In genomic region chr10:7904157-7904556, GRCm38 (mm10) we compare ENCODE assay signal across 18 mouse cellular contexts.
"Had no signal": no experiment of that assay in that cellular context is flagged by ENCODE, and none has a peak within 500 bp of the region (broad histone marks: within the 10 kb centered on the region; RNA-seq: fewer than 3 reads in every experiment).

No protein-coding gene starts in this region.

- ATAC-seq: intestine, postnatal 0 days; midbrain, embryonic 13.5 days had no signal

- H3K4me2 ChIP-seq: lung, embryonic 15.5 days; midbrain, embryonic 13.5 days had no signal

- H3K9me3 ChIP-seq: lung, embryonic 15.5 days; megakaryocyte, embryonic 14.5 days; midbrain, embryonic 10.5 days; midbrain, embryonic 13.5 days had no signal

- H3K27me3 ChIP-seq: lung, embryonic 15.5 days; megakaryocyte, embryonic 14.5 days; midbrain, embryonic 13.5 days had no signal

- DNase-seq: kidney, adult 2 months; kidney, postnatal 14 days; kidney, postnatal 4 days; lung, adult 18-20 months; lung, postnatal 10 days; lung, postnatal 36 days; retina, postnatal 1 day; right cerebral cortex, postnatal 4 days; thymus, adult 2 months; thymus, postnatal 14 days; thymus, postnatal 4 days had no signal

- H3K27ac ChIP-seq: liver, embryonic 14.5 days; lung, embryonic 15.5 days; midbrain, embryonic 10.5 days; midbrain, embryonic 13.5 days; stomach, postnatal 0 days had no signal

- H3K4me1 ChIP-seq: lung, embryonic 15.5 days; midbrain, embryonic 10.5 days; midbrain, embryonic 13.5 days had no signal

- H3K9ac ChIP-seq: liver, embryonic 14.5 days; lung, embryonic 15.5 days; midbrain, embryonic 13.5 days had no signal

- H3K4me3 ChIP-seq: lung, embryonic 15.5 days; megakaryocyte, embryonic 14.5 days; midbrain, embryonic 10.5 days; midbrain, embryonic 13.5 days had no signal
